Mouse (Mus musculus) liver, adult (tissue): ENCODE results near the gene Bgn.

ENCODE experiments used
- GATA4 ChIP-seq: IDR thresholded peaks from 2 replicates; pipeline ENCODE4 v1.6.1; 2014; ENCODE audit warnings: mild to moderate bottlenecking, low read length; ENCODE audit not compliant: insufficient replicate concordance

The Bgn gene

DNA sequence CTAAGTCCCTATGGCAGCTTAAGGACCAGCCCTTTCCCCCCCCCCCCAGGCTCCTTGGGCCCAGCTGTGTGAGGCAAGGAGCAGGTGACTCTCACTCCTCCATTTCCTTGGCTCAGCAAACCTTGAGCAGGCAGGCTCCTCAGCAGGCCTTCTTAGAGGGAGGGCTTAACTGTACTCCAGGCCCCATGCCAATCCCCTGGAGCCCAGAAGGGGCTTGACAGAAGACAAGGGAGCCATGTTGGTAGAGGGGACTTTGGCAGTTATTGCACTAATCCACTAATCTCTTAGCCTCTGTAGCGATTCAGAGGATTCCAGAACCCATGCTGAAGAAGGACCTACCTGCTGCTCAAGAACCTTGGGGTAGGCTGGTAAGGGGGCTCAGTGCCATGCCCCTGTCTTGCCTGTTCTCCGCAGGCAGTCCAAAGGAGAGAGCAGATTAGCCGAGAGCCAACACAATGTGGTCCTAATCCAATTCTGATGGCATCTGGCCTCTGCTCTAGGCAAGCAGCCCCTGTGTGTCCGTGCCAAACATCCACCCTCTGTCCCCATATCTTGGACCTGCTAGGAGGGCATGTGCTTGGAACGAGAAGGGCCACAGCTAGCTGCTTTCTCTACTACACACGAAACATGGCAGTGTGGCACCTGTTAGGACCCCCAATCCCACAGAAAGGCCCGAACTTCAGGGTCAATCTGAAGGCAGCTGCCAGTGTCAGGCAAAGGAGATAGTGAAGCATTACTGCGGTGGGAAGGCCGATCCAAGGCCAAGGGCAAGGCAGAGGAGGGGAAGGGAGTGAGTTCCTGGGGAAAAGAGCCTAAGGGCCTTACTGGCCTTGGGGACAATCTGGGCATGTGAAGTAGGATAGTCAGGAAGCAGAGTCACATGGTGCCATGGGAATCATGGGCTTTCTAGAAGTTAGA is 42.1 kb downstream of the Bgn start:
- TF ChIP-seq GATA4 = no peak

DNA sequence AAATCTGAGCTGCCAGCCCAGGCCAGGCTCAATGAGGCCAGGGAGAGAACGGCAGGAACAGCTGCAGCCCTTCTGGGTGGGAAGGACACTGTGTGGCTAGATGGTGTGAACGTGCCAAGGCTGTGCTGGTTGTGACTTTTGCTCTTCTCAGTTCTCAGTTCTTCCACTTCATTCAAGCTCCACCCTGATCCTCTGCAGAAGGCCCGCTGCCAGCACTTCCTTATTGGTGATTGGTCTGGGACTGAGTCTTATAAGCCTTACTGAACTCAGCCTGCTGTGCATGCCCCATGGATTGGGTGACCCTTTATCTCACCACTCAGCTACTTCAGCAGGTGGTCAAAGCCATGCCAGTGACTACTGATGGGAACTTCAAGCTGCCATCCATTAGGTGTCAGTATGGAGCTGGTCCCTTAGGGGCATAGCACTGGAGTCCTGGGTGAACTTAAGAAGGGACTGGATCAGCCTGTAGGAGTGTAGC is 43.0 kb downstream of the Bgn start:
- no peak for TF ChIP-seq GATA4

DNA sequence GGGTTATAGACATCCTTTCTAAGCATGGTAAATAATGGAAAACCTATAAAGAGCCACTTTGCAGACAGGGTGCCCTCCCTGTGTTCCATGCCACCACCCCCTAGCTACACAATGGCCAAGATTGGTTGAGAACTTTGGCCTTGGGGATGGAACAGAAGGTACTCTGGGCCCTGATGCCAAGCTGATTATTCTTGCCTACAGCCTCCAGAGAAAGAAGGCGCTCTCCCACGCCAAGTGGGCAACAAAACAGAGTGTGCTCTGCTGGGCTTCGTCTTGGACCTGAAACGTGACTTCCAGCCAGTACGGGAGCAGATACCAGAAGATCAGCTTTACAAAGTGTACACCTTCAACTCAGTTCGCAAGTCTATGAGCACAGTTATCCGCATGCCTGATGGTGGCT is 54.5 kb downstream of the Bgn start:
- no peak for TF ChIP-seq GATA4

DNA sequence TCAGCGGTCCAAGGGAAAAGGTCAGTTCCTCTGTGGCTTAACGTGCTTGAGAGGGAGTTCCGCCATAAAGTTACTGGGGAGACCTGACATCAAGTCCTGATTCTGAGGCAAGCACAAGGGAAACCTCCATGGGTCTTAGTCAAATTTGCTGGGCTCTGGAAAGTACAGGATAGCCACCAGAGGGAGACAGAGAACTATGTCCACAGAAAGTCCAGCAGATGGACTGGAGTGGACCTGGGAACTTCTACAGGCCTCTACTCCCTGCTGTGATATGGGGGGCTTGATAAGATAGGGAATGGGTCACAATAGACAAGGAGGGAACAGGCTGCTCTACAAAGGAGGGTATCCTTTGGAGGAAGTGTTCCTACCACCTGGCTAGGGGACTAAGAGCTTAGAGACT is 59.9 kb downstream of the Bgn start:
- no peak for TF ChIP-seq GATA4
